Mouse (Mus musculus): ENCODE data around the gene Pla2g15. TPM values are rescaled to one million over a fixed set of nuclear protein-coding genes. Genes with fewer than 3 reads are reported as not detected.

Gene Pla2g15
- polyA plus RNA-seq, 1 experiment: not detected

GRCm38 (mm10) chr8:106138616-106139015 lies 11.6 kb upstream of the Pla2g15 start:
- TF ChIP-seq CTCF (IDR thresholded peaks at IDR 0.05; ENCODE audit: insufficient read depth, low read depth, low read length): no peak
- no peak for TF ChIP-seq POLR2A (IDR thresholded peaks at IDR 0.05; ENCODE audit: insufficient read depth, low read depth, low read length)
- peaks cover 36% of the 10 kb centered on the region for H3K4me1 ChIP-seq (ENCODE audit: control insufficient read depth, insufficient read depth, low read length)
- no peak overlapping the region for H3K27ac ChIP-seq (ENCODE audit: insufficient read depth, low read depth, low read length)
- H3K4me3 ChIP-seq (ENCODE audit: insufficient read depth, low read depth, low read length): peak overlapping the region; percentile 43
- WGBS: 34% methylated on average over 7 of the region's 7 CpGs

GRCm38 (mm10) chr8:106140191-106140590 lies 10.0 kb upstream of the Pla2g15 start:
- WGBS: 65% methylated on average over 5 of the region's 5 CpGs
- no peak for TF ChIP-seq POLR2A (IDR thresholded peaks at IDR 0.05; ENCODE audit: insufficient read depth, low read depth, low read length)
- no peak for TF ChIP-seq CTCF (IDR thresholded peaks at IDR 0.05; ENCODE audit: insufficient read depth, low read depth, low read length)
- H3K27ac ChIP-seq (ENCODE audit: insufficient read depth, low read depth, low read length): no peak overlapping the region

GRCm38 (mm10) chr8:106140769-106141168 lies 9.4 kb upstream of the Pla2g15 start:
- Histone ChIP-seq H3K4me3 (ENCODE audit: insufficient read depth, low read depth, low read length) (no peak overlapping the region), H3K4me1 (ENCODE audit: control insufficient read depth, insufficient read depth, low read length) (peaks cover 24% of the 10 kb centered on the region), H3K27ac (ENCODE audit: insufficient read depth, low read depth, low read length) (no peak overlapping the region)
- 11% methylated on average over 13 of the region's 13 CpGs for WGBS
- TF ChIP-seq CTCF (IDR thresholded peaks at IDR 0.05; ENCODE audit: insufficient read depth, low read depth, low read length) (no peak), POLR2A (IDR thresholded peaks at IDR 0.05; ENCODE audit: insufficient read depth, low read depth, low read length) (no peak)

More at GRCm38 (mm10) chr8:106140191-106140590, 10.0 kb upstream of the Pla2g15 start:
- H3K4me1 ChIP-seq (ENCODE audit: control insufficient read depth, insufficient read depth, low read length): peaks cover 29% of the 10 kb centered on the region
- no peak overlapping the region for H3K4me3 ChIP-seq (ENCODE audit: insufficient read depth, low read depth, low read length)

- Histone ChIP-seq H3K4me1 (ENCODE audit: control insufficient read depth, insufficient read depth, low read length) (no peaks in the 10 kb centered on the region), H3K27ac (ENCODE audit: insufficient read depth, low read depth, low read length) (no peak overlapping the region), H3K4me3 (ENCODE audit: insufficient read depth, low read depth, low read length) (no peak overlapping the region)
- WGBS: 92% methylated on average over 2 of the region's 2 CpGs
- TF ChIP-seq POLR2A (IDR thresholded peaks at IDR 0.05; ENCODE audit: insufficient read depth, low read depth, low read length): no peak
- no peak for TF ChIP-seq CTCF (IDR thresholded peaks at IDR 0.05; ENCODE audit: insufficient read depth, low read depth, low read length)
Observed at GRCm38 (mm10) chr8:106145331-106145730, 4.9 kb upstream of the Pla2g15 start.

GRCm38 (mm10) chr8:106146014-106146413 lies 4.2 kb upstream of the Pla2g15 start:
- H3K27ac ChIP-seq (ENCODE audit: insufficient read depth, low read depth, low read length): no peak overlapping the region
- H3K4me1 ChIP-seq (ENCODE audit: control insufficient read depth, insufficient read depth, low read length): peaks cover 2% of the 10 kb centered on the region
- TF ChIP-seq CTCF (IDR thresholded peaks at IDR 0.05; ENCODE audit: insufficient read depth, low read depth, low read length) (no peak), POLR2A (IDR thresholded peaks at IDR 0.05; ENCODE audit: insufficient read depth, low read depth, low read length) (no peak)
- H3K4me3 ChIP-seq (ENCODE audit: insufficient read depth, low read depth, low read length): no peak overlapping the region
- 97% methylated on average over 4 of the region's 4 CpGs for WGBS

- 78% methylated on average over 6 of the region's 6 CpGs for WGBS
- Histone ChIP-seq H3K4me1 (ENCODE audit: control insufficient read depth, insufficient read depth, low read length) (peaks cover 3% of the 10 kb centered on the region), H3K27ac (ENCODE audit: insufficient read depth, low read depth, low read length) (no peak overlapping the region), H3K4me3 (ENCODE audit: insufficient read depth, low read depth, low read length) (no peak overlapping the region)
- TF ChIP-seq POLR2A (IDR thresholded peaks at IDR 0.05; ENCODE audit: insufficient read depth, low read depth, low read length) (no peak), CTCF (IDR thresholded peaks at IDR 0.05; ENCODE audit: insufficient read depth, low read depth, low read length) (no peak)
Observed at GRCm38 (mm10) chr8:106147868-106148565, 2.2 kb upstream of the Pla2g15 start.

- Histone ChIP-seq H3K4me3 (ENCODE audit: insufficient read depth, low read depth, low read length) (no peak overlapping the region), H3K4me1 (ENCODE audit: control insufficient read depth, insufficient read depth, low read length) (peaks cover 3% of the 10 kb centered on the region), H3K27ac (ENCODE audit: insufficient read depth, low read depth, low read length) (no peak overlapping the region)
- 88% methylated on average over 6 of the region's 6 CpGs for WGBS
- no peak for TF ChIP-seq CTCF (IDR thresholded peaks at IDR 0.05; ENCODE audit: insufficient read depth, low read depth, low read length)
- TF ChIP-seq POLR2A (IDR thresholded peaks at IDR 0.05; ENCODE audit: insufficient read depth, low read depth, low read length): no peak
Observed at GRCm38 (mm10) chr8:106149025-106149424, 1.2 kb upstream of the Pla2g15 start.

- no peak for TF ChIP-seq POLR2A (IDR thresholded peaks at IDR 0.05; ENCODE audit: insufficient read depth, low read depth, low read length)
- TF ChIP-seq CTCF (IDR thresholded peaks at IDR 0.05; ENCODE audit: insufficient read depth, low read depth, low read length): no peak
- H3K4me1 ChIP-seq (ENCODE audit: control insufficient read depth, insufficient read depth, low read length): peaks cover 3% of the 10 kb centered on the region
- no peak overlapping the region for H3K27ac ChIP-seq (ENCODE audit: insufficient read depth, low read depth, low read length)
- WGBS: 16% methylated on average over 8 of the region's 8 CpGs
- peak overlapping the region; percentile 89 for H3K4me3 ChIP-seq (ENCODE audit: insufficient read depth, low read depth, low read length)
Observed at GRCm38 (mm10) chr8:106150653-106151000, 428 bp downstream of the Pla2g15 start.

GRCm38 (mm10) chr8:106151041-106151440 lies 842 bp downstream of the Pla2g15 start:
- TF ChIP-seq POLR2A (IDR thresholded peaks at IDR 0.05; ENCODE audit: insufficient read depth, low read depth, low read length): no peak
- no peak for TF ChIP-seq CTCF (IDR thresholded peaks at IDR 0.05; ENCODE audit: insufficient read depth, low read depth, low read length)
- WGBS: 60% methylated on average over 9 of the region's 9 CpGs

More at GRCm38 (mm10) chr8:106151041-106151440, 842 bp downstream of the Pla2g15 start:
- Histone ChIP-seq H3K27ac (ENCODE audit: insufficient read depth, low read depth, low read length) (no peak overlapping the region), H3K4me3 (ENCODE audit: insufficient read depth, low read depth, low read length) (peak overlapping the region; percentile 89), H3K4me1 (ENCODE audit: control insufficient read depth, insufficient read depth, low read length) (peaks cover 3% of the 10 kb centered on the region)

Data from olfactory bulb, adult 2 months (tissue).